Mouse (Mus musculus) C2C12 (cell line): ENCODE measurements around the gene Acadl.

Experiments used
- CTCF ChIP-seq: IDR thresholded peaks from one replicate; pipeline ENCODE4 v1.5.1; 2011; ENCODE audit not compliant: control insufficient read depth, insufficient read depth, insufficient read length
- FOSL1 ChIP-seq: IDR thresholded peaks from one replicate; pipeline ENCODE4 v1.8.0; 2011; ENCODE audit warnings: mild to moderate bottlenecking, low read length; ENCODE audit not compliant: poor library complexity, insufficient read depth, severe bottlenecking
- MAX ChIP-seq: IDR thresholded peaks from one replicate; pipeline ENCODE4 v1.6.1; 2011; ENCODE audit warnings: mild to moderate bottlenecking, control low read depth
- MYOD1 ChIP-seq: IDR thresholded peaks from one replicate; pipeline ENCODE4 v1.6.1; 2011; ENCODE audit warnings: low read depth; ENCODE audit not compliant: control insufficient read depth, insufficient read length
- MYOG ChIP-seq: IDR thresholded peaks from one replicate; pipeline ENCODE4 v1.6.1; 2011; ENCODE audit not compliant: control insufficient read depth, insufficient read length; ENCODE audit errors: extremely low read depth
- USF1 ChIP-seq: IDR thresholded peaks from one replicate; pipeline ENCODE4 v1.6.1; 2011; ENCODE audit warnings: low read depth, mild to moderate bottlenecking, control low read depth, moderate library complexity

- no peak for TF ChIP-seq CTCF
- TF ChIP-seq MYOG: no peak
- TF ChIP-seq USF1: no peak
- TF ChIP-seq MYOD1: no peak
- no peak for TF ChIP-seq MAX
- TF ChIP-seq FOSL1: no peak
Observed at GRCm38 (mm10) chr1:66902566-66902965, 39.5 kb upstream of the Acadl start.
